Mouse (Mus musculus): ENCODE data around the gene Rbm24.
A peak's percentile ranks its signal among the peaks of the same experiment; 100 is the strongest.

Gene Rbm24

DNA sequence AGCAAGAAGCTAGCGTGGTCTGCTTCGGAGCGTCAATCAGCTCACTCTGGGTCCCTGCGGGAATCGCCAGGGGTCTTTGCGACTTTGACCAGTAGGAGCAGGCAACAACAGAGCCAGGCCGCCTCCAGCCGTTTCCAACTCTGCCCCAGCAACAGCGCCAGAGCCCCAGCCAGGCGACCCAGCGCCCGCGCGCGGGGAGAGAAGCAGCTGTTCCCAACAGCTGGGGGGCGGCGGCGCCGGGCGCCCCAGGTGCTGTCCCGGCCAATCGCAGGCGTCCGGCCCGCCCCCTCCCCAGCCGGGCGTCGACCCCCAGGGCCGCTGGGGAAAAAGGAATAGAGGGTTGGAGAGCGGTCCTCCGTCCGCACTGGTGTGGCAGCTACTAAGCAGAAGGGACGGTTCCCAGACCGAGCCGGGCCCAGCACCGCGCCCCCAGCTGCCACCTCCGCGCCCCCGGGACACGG lies at the start of gene Rbm24:
Gene Rbm24 (plus strand): TSS at position 294 of the 461 bp plus-strand sequence.
- DNase-seq (ENCODE audit: low read depth, low spot score): peak; percentile 63

DNA sequence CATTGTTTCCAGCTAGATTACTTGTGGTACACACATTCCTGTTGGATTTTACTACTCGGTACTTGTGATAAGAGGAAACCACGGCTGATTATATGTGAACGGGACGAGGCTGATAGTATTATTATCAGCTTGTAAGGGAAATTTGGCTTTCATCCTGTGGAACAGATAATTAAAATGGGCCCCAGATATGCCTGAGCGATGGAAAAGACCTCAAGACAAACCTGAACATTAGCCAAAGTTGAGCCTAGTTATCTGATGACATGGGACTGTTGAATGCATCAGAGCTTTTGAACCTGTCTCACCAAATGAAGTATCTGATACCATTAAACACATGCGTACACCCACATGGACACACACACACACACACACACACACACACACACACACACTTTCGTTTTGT lies 45.4 kb upstream of the Rbm24 start:
- no peak for DNase-seq (ENCODE audit: low read depth, low spot score)

DNA sequence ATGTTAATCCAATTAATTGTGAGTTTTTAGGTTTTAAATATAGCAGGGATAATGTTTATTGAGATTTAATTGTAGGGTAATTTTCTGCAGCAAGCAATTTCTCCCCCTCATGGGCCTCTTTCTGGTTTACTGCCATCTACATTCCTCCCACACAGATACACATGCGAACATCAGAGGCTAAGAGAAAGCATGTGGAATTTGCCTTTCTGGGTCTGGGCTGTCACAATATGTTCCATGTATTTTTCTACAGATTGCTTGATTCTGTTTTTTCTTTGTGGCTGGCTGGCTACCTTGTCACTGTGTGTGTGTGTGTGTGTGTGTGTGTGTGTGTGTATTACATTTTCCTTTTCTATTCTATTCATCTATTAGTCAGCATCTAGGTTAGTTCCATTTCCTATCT lies 42.9 kb upstream of the Rbm24 start:
- DNase-seq (ENCODE audit: low read depth, low spot score): no peak

DNA sequence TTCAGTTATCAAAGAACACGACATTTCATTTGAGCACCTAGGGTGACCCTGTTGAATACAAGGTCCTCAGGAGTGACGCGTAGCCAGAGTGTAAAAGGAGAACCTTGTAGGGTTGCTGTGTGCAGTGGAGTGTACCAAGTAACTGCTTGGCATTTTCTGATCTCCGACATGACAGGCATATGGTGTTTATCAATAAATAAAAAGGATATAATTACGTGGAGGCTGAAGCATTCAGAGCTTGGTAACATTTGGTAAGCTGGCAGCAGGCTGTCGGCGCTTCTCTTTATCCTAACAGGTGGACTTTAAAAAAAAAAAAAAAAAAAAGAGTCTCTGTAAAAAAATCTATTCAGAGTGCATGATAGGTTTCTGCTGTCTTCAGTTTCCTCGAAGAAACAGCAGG lies 30.8 kb upstream of the Rbm24 start:
- DNase-seq (ENCODE audit: low read depth, low spot score): no peak

DNA sequence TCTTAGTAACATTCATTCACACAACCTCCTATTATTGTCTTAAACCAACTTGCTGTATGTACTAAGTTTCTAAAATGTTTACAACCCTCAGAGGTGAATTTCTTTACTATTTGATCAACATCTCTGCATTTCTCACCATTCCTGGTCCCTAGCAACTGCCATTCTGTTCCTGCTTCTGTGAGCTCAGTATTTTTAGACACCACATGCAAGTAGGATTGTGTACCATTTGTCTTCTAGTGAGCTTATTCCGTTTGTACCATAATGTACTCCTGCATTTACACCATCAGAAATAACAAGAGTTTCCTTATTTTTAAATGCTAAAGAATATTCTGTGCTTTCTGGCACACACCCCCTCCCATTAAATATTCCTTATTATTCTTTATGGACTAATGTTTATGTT lies 26.6 kb upstream of the Rbm24 start:
- DNase-seq (ENCODE audit: low read depth, low spot score): no peak

DNA sequence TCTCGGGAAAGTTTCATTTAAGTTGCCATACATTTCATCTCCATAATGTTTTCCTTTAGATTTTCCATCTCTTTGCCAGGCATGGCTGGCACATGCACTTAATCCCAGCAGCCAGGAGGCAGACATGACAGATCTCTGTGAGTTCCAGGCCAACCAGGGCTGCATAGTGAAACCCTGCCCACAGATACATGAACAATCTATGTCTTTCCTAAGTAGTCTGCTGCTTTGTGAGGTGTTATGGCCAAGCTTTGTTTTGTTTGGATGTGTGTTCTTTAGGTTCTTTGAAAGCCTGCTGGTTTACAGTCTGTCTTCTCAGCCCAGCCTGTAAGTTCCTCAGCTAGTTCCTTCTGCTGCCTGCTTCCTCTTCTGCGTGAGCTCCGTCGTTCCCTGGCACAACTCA lies 25.3 kb upstream of the Rbm24 start:
- DNase-seq (ENCODE audit: low read depth, low spot score): no peak

DNA sequence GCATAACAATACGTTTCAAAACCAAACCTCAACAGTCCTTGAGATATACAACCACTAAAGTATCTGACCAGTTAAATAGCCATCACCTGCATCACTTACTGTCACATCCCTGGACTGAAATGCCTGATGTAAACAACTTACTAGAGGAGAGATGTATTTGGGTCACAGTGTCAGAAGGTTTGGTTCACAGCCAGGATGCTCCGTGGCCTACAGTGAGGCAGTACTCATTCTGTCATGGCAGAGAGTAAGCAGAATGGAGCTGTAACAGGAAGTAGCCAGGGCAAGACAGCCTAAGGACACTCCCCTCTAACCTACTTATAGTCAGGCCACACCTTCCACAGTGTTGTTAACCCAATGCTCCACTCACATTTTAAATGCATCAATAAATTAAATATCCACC lies 24.3 kb upstream of the Rbm24 start:
- DNase-seq (ENCODE audit: low read depth, low spot score): peak; percentile 25

DNA sequence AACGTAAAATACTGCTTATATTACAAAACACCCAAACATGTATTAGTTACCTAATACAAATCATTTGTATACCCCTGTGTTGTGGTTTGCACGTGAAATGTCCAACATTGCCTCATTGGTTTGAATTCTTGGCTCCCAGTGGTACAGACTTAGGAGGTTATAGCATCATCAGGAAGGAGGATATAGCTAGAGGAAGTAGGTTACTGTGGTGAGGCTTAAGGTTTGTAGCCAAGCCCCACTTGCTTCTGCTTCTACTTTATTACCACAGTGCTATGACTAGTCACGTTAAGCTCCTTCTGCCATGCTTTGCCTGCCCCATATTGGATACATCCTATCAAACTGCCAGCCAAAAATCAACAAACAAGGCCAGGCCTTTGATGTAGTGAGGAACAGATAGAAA lies 21.0 kb upstream of the Rbm24 start:
- DNase-seq (ENCODE audit: low read depth, low spot score): no peak

DNA sequence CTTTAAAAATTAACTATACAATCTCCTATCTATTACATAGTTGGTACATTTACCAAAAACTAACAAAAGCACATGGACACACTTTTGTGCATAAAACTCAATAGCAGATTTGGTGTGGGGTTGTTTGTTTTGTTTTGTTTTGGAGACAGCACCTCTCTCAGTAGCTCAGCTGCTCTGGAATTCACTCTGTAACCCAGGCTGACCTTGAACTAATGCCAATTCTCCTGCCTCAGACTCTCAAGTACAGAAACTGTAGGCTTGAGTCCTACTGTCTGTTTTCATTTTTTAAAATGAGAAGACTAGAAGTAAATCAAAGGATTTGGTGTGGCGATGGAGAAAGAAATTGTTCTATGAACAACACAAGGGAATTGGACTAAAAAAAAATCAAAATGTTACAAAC lies 11.1 kb upstream of the Rbm24 start:
- no peak for DNase-seq (ENCODE audit: low read depth, low spot score)

DNA sequence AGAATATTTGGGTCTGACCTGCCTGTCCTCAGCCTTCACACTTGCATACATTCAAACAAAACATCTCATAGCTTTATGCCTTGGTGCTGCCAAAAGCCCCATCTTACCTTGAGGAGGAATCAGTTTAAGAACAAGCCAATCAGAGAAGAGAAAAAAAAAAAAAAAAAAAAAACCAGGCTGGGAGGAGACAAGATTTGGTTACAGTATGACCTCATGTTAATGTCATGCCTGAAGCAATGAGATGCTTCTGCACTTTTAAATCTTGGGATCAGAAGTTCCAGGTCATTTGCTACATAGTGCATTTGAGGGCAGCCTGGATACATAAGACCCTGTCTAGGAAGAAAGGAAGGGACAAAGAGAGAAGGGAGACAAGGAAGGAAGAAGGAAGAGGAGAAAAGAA lies 6.0 kb upstream of the Rbm24 start:
- no peak for DNase-seq (ENCODE audit: low read depth, low spot score)

DNA sequence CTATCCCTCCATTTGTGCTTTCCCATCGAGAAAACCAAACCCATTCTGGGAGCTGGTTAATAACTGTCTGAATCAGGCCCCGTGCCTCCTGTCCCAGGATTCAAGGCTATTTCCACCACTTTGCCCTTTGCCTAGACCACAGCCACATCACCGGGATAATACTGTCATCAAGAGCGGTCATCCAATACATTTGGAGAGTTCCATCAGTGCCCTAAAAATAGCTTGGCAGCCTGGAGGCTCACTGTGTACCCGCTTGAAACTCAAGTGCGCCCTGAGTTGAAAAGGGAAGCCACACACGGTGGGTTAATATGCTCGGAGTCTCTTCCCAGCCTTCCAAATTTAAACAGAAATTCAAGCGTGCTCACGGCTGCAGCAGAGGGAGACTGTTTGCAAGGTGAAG lies 4.6 kb upstream of the Rbm24 start:
- no peak for DNase-seq (ENCODE audit: low read depth, low spot score)

DNA sequence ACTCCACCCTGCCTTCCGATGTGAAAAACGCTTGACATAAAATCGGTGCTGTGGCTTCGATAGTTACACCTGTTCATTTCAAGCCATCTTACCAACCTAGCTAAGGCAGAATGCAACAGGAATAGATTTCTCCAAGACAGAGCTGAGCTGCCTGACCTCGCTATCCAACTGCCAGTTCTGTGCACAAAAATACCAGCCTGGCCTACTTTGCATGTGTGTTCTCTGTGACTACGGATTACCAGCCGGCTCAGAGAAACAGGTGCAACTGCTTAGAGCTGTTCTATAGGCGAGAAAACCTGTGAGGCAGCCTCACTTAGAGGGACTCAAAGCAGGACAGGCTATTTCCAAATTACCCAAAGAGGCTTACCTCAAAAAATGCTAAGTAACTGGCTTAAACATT lies 4.2 kb upstream of the Rbm24 start:
- no peak for DNase-seq (ENCODE audit: low read depth, low spot score)

DNA sequence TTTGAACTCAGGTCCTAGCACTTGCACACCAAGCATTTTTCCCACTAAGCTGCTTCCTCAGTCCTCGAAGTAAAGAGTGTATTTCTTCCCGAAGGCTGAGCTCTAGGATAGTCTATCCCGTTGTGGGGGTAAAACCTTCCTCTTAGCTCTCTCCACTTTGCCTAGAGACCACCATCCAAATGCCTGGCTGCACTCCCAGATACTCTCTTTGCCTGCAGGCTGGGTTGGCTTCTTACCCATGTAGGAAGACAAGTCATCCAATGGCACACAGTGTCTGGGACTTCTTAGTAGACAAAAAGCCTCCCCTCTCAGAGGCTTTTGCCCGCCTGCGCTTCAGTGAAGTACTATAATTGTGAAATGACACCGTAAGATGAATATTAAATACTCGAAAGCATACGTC lies 2.2 kb upstream of the Rbm24 start:
- DNase-seq (ENCODE audit: low read depth, low spot score): no peak

DNA sequence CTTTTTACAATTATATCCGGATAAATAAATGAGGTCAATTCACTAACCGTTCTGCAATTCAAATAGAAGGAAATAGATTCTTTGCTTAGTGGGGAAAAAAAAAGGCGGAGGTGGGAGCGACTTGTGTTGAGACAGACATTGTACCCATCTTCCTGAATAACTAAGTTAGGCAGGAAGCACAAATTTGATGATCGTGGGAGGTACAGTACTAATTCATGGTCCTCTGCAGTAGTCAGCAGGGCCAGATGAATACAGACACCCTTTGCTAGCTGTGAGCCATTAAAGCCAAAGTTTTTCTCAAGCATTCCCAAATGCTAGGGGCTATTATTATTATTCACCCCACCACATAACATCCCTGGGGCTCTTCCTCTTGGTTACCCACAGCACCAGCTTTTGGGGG lies 640 bp upstream of the Rbm24 start:
- DNase-seq (ENCODE audit: low read depth, low spot score): no peak

DNA sequence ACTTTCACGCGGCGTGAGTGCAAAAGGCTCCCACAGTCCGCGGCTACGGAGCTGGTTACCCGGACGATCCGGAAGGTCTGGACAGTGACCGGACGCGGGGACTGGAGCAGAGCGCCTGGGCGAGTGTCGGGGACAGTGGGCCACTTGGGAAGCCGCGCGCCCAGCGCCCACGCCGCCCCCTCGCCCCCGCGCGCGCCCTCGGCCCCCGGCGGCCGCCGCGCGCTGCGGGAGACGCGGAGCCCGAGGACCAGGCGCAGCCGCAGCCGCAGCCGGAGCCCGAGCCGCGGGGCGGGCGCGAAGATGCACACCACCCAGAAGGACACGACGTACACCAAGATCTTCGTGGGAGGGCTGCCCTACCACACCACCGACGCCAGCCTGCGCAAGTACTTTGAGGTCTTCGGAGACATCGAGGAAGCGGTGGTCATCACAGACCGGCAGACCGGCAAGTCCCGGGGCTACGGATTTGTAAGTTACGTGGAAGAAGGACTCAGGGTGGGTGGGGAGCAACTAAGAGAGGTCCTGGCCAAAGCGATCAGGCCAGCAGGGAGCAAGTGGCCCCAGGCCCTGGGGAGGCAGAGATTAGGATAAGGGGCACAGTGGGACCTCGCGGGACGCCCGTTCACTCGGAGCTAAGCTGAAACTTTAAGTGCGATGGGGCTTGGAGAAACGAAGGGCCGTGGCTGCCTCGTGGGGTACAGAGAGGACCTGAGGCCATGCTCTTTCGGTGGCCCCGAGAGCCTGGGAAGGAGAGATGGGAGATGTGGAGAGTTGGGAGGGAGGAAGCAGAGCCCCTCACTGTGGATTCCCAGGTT lies 704 bp downstream of the Rbm24 start:
- DNase-seq (ENCODE audit: low read depth, low spot score): peak; percentile 7

DNA sequence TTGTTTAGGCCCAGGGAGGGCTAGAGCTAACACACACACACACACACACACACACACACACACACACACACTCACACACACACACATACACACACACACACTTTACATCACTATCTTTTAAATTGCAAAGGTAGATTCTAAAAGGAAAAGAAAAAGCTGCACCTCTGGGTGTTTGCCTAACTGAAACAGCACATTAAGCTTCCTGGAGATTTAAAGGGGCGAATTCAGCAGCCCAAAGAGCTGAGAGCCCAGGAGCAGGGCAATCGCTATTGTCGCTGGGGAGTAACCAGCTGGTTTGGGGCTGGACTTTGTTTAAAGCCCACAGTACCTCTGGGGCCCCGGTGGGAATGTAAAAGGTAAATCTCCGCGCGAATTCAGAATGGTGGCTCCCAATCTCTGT lies 1.4 kb downstream of the Rbm24 start:
- no peak for DNase-seq (ENCODE audit: low read depth, low spot score)

DNA sequence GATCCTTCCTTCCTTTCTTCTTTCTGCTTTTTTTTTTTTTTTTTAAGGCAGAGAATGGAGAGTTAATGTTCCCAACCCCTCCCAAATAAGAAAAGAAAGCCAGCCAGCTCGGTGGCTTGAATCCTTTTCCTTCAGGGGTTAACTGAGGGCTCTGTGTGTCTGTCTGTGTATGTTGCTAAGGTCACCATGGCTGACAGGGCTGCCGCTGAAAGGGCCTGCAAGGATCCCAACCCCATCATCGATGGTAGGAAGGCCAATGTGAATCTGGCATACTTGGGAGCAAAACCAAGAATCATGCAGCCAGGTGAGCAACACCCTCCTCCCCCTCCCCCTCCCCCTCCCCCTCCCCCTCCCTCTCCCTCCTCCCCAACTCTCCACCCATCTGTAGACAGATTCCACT lies 1.9 kb downstream of the Rbm24 start:
- peak; percentile 7 for DNase-seq (ENCODE audit: low read depth, low spot score)

DNA sequence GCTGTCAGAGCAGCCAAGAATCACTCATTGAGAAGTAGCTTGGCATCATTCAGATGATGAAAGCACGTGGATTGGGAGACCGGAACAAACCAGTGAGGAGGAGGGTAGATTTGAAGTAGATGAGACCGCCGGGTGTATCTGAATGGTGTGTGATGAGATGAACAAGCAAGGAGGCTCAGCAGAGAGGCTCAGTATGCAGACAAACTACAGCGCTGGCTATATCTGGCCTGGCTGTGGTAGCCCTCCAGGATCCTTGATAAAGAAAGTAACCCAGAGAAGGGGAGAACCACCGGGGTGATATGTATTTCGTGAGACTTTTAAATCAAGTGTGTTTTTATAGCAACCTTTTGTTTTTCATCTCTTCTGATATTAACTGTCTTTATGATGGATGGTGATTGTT lies 5.6 kb downstream of the Rbm24 start:
- no peak for DNase-seq (ENCODE audit: low read depth, low spot score)

DNA sequence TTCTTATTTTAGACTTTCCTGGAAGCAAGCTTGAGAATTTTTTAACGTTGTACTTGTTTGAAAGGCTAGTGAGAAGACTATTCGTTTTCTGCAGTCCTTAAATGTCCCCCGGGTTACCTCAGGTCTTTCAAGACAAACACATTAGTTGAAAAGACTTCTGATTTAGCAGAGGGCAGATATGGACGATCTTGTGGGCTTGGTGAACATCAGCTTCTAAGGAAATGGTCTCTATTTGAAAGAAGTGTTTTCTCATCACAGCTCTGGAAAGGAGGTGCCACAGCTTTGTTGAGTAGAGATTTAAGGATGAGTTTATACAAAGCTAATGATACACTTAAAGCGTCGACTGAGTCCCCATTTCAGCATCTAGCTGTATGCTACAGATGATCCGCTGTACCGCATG lies 6.1 kb downstream of the Rbm24 start:
- DNase-seq (ENCODE audit: low read depth, low spot score): no peak

DNA sequence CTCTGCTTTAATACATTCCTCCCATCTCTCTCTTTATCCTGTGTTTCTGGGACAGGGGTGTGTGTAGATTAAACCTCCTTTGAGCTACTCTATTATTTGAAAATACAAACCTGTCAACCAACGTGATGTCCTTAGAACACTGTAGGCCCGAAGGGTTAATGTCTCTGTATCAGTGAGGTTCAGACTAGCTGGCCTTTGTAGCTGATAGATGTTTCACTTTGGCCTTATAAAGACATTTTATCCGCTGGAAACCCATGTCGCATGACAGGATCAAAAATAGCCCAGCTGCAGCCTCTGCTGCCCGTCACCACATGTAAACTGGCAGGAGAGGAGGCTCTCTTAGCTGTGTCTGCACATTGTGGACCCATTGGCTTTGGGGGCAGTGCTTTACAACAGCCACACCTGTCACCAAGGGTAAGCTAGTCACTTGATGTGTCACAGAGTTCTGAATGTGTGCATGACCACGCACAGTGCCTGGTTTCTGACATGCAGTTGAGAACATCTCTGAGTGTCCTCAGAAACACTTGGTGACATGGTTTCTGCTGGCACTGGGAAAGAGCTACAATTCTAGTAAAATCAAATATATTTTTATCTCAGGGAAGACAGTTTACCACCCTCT lies 8.5 kb downstream of the Rbm24 start:
- no peak for DNase-seq (ENCODE audit: low read depth, low spot score)

DNA sequence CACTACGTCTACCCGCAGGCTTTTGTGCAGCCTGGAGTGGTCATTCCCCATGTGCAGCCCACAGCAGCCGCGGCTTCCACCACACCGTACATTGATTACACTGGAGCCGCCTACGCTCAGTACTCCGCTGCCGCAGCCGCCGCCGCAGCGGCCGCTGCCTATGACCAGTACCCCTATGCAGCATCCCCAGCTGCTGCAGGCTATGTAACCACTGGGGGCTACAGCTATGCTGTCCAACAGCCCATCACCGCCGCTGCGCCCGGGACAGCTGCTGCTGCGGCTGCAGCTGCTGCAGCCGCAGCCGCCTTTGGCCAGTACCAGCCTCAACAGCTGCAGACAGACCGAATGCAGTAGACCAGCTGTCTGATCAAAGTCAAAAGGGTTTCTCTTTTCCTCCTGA lies 10.7 kb downstream of the Rbm24 start:
- DNase-seq (ENCODE audit: low read depth, low spot score): peak; percentile 13

DNA sequence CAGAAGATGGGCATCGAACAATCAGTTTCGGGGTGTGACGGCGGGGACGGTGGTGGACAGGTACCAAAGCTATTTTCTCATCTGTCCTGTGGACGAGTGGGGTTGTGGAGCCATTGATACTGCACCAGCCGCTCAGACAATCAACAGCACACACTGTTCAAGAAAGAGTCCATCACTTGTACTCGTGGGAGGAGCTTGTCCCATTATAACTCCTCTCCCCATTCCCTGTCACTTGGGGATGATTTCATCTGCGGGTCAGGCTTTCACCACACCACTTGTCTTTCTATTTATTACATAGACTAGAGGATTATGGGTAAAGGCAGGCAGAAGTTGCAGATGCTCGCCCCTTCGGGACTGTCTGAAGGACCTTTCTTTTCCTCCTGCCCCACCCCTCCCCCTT lies 11.6 kb downstream of the Rbm24 start:
- no peak for DNase-seq (ENCODE audit: low read depth, low spot score)

DNA sequence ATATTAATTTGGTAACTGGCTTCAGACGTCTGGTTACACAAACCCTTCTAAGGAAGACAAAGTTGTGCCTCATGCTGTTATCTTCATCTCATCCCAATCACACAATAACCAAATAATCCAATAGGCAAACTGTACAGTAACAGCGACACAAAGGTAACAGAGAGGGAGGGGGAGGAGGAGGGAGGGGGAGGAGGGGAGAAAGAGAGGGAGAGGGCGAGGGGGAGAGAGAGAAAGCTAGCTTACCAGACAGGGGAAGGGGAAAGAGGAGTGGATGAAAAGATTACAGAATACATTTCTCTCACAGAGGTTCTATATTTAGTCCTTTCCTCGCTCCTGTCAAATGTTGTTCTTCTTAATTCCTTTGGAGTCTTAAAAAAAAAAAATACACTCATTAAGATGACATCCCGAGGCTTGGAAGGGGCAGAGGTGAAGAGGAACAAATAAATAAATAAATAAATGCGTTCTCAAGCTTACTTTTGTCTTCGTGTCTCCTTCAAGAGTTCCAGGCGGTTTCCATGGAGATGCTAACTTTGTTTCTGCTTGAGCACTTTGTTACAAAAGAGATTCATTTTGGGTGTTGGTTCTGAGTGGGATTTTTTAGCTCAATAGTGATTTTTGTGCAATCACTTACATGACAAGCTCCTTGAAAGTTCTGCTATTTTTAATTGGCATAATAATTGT lies 15.8 kb downstream of the Rbm24 start:
- DNase-seq (ENCODE audit: low read depth, low spot score): no peak

Measured in ES-CJ7 (cell line).